Mouse (Mus musculus): ENCODE measurements around the gene Ulk2. TPM values are rescaled to one million over a fixed set of nuclear protein-coding genes. Genes with fewer than 3 reads are reported as not detected.

Ulk2 gene
- total RNA-seq, 2 experiments from 2014 or later = 12.8 to 19.5 TPM

DNA sequence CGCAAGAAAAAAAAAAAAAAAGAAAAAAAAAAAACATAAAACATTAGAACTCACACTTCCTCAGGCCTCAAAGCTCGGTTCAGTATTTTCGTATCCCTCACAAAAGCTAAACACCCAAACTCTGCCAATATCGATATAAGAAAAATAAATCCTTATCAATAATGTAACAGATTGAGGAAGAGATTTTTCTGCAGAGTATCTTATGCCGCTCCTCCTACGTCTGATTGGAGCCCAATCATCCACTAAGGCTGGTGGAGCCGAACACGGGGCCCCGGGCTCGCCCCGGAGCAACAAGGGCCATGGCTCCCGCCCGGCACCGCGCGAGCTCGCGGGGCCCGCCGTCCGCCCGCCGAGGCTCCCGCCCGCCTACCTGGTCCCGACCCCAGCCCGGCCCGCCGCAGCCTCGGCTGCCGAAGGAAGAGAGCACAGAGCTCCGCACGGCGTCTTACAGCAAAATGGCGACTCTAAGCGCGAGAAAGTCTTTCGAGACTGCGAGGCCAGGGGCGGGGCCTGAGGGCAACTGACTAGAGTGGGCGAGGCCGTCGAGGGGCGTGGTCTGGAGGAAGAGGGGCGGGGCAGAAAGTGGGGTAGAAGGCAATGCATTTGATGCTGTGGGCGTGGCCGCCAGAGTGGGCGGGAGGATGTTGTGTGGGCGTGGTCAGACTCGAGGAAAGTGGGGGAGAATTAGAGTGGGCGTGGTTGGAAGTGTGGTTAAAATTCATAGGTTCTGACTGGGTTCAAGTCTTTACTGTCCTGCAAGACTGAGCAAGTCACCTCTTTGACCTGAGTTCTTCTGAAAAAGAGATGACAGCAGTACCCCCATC is 93.1 kb downstream of the Ulk2 start, which contains the start of gene Prpsap2:
Gene Prpsap2, minus strand, starts transcription at position 505 of the 824 bp plus-strand sequence.
- peak; percentile 98 for ATAC-seq (replicated peaks; ENCODE audit: poor library complexity)

DNA sequence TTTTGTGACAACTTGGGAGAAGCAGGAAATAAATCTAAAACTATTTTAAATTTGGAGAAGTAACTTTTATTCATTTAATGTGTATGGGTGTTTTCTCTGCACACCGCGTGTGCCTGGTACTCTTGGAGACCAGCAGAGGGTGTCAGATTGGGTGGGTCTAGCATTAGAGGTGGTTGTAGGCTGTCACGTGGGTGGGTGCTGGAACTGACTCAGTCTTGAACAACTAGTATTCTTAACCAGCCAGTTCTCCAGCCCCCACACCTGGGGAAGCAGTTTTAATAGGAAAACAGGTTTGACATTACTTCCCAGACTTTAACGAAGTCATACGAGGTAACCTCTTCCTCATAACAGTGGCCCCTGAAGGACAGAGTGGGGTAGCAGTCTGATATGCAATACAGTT is 94.4 kb downstream of the Ulk2 start:
- peak; percentile 49 for ATAC-seq (replicated peaks; ENCODE audit: poor library complexity)

DNA sequence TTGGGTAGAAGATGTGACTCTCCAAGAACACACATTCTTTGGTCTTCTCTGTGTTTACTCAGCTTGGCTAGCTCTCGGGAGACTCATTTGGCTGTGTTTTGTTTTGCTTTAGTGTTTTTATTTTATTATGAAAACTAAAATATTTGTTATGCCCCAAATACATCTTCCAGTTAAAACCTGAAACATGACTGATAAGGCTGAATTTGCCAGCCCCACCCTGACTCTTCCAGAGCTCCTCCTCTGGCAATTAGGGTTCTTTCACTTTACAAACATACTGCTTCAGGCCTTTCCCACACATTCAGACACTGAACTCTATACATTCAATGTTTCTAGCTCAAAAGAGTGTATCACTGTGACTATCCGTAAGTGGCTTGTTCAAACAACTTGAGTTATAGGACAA is 97.7 kb downstream of the Ulk2 start:
- ATAC-seq (replicated peaks; ENCODE audit: poor library complexity) = no peak

DNA sequence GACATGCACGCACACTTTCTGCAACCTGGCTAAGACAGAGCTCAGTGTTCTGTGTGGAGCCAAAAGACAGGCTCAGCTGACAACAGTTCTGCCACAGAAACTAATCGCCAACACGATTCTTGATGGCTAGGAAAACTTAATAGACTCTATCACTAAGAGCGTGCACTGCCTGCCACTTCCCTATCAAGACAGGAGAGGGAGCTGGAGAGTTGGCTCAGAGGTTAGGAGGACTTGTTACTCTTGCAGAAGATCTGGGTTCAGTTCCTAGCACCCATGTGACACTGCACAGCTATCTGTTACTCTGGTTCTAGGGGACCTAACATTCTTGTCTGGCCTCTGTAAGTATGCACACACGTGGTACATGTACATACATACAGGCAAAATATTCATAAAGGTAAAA is 103.3 kb downstream of the Ulk2 start:
- peak; percentile 87 for ATAC-seq (replicated peaks; ENCODE audit: poor library complexity)

DNA sequence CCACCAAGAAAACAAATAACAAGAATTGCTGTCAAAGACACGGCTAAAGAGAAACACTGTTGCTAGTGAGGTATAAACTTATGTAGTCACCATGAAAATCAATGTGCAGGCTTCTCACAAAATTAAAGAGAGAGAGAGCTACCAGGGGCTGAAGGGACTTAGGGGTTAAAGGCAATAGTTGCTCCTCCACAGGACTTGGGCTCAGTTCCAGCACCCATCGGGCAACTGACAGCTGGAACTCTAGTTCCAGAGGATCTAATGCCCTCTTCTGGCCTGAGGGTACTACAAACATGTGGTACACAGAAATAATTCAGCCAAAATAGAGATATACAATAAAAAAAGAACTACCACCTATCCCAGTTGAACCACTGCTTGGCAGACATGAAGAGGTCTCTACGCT is 107.7 kb downstream of the Ulk2 start:
- ATAC-seq (replicated peaks; ENCODE audit: poor library complexity) = no peak

DNA sequence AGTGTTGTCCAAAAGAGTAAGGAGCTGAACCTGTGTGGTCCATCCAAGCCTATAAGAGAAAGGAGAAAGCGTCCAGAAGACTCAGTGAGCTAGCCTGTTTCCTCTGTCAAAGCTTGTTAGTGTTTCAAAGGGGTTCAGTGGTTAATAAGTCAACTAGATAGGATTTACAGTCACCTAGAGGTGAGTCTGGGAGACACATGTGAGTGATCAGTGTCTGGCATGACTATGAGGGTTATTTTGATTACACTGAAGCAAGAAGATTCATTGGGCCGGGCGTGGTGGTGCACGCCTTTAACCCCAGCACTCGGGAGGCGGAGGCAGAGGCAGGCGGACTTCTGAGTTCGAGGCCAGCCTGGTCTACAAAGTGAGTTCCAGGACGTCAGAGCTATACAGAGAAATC is 109.1 kb downstream of the Ulk2 start:
- ATAC-seq (replicated peaks; ENCODE audit: poor library complexity) = no peak

DNA sequence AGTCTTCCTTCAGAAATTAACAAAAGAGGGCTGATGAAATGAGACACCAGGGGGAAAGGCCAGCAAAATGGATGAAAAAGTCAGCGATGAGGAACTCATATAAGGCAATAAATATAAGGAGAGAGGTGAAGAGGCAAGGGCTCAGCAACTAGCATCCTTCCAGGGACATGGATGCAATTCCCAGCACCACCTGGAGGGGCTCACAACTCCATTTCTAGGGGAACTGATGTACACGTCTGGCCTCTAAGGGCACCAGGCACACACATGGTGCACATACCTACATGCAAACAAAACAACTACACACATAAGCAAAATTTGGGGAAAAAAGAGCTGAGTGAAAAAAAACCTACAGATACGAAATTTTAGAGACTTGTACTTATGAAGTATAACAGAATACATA is 110.4 kb downstream of the Ulk2 start:
- ATAC-seq (replicated peaks; ENCODE audit: poor library complexity) = no peak

DNA sequence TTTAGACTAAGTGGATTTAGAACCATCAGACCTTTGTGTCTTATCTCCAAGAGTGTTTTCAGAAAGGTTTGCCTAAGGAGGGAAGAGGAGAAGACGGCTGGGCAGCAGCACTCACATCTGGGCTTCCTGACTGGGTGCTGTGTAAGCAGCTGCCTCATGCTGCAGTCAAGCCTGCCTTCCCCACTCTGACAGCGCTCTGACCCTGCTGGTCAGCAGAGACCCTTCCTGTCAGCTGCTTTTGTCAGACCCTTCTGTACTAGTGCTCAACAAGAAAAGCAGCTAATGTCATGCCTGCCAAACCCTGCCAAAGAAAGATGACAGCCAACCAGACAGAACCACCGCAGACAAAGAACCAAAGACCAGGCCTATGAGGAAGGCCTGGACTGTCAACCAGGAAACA is 111.1 kb downstream of the Ulk2 start:
- ATAC-seq (replicated peaks; ENCODE audit: poor library complexity) = no peak

DNA sequence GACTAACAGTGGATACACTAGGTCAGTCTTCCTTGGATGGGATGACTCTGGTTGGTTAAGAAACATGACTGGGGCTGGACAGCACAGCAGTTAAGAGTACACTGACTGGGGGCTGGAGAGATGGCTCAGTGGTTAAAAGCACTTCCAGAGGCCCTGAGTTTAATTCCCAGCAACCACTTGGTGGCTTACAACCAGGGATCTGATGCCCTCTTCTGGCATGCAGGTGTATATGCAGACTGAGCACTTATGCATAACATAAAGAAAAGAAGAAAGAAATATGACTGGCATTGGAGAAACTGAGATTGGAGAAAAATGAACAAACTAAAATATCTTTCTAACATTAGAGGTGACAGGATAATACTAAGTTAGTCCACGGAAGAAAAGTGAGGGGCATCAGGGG is 114.4 kb downstream of the Ulk2 start:
- ATAC-seq (replicated peaks; ENCODE audit: poor library complexity) = no peak

DNA sequence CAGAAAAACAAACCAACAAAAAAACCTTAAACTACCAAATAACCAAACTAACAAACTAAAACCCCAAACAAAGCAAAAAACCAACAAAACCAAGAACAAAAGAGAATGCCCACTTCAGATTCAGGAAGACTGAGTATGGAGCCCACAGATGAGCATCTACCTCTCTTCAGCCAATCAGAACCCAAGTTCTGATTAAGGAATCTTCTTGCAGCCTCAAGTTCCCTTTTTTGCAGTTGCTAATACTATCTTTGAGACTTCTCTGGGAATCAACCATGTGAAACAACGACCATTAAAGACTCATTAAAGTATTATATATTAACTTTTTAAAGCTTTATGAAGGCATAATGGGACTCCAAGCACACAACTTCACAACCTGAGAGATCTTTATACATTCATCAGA is 117.6 kb downstream of the Ulk2 start:
- no peak for ATAC-seq (replicated peaks; ENCODE audit: poor library complexity)

DNA sequence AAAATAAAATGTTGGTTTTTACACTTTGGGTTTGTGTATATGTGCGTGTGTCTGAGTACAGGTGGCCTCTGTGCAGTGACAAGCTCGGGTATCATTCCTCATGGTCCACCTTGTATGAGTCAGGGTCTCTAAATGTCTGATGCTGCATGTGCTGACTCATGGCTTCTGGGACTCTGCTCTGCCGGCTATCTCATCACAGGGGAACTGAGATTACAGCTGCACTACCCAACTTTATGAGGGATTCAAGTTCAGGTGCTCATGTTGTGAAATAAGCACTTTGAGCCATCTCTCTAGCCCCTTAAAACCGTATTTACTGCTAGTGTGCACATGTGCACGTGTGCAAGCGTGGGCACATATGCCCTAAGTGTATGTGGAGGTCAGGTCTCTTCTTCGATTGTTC is 122.2 kb downstream of the Ulk2 start:
- no peak for ATAC-seq (replicated peaks; ENCODE audit: poor library complexity)

DNA sequence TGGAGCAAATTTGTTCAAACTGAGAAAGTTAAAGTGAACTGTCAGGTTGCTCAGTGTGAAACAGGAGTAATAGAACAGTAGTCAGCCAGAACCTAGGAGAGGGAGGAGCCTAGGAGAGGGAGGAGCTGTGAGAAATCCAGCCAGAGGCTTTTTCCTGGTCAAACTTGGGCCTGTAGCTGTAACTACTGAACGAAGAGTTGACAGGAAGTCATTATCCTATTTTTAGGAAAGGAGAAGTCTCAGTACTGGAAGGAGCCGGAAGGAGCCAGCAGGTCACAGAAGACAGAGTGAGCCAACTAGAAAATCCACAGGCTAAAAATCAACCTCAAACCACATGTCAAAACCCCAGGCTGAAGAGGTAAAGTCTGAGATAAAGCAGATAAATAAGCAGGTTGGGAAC is 126.8 kb downstream of the Ulk2 start:
- 0 out of 2 replicates have a peak, but pooled peaks have one; percentile 31 for ATAC-seq (replicated peaks; ENCODE audit: poor library complexity)

Other genes starting within 250 kb of the Ulk2 start
- gene Grap, start 201.8 kb downstream of the Ulk2 start, total RNA-seq (2015) = 0.07 and 0.73 TPM in 2 replicates
- gene Grap, start 201.8 kb downstream of the Ulk2 start, total RNA-seq (2017) = 0.37 and 1.4 TPM in 2 replicates
- not detected in 2 replicates for gene Fam83g, start 171.0 kb downstream of the Ulk2 start, total RNA-seq (2015)
- 0.10 TPM in 1 of 2 replicates, not detected in the other for gene Fam83g, start 171.0 kb downstream of the Ulk2 start, total RNA-seq (2017)
- gene Slc5a10, start 134.2 kb downstream of the Ulk2 start, total RNA-seq (2015) = not detected in 2 replicates
- gene Slc5a10, start 134.2 kb downstream of the Ulk2 start, total RNA-seq (2017) = not detected in 2 replicates
- gene Prpsap2, start 93.0 kb downstream of the Ulk2 start, total RNA-seq (2015) = 37.5 and 41.4 TPM in 2 replicates
- gene Prpsap2, start 93.0 kb downstream of the Ulk2 start, total RNA-seq (2017) = 46.4 and 50.9 TPM in 2 replicates
- gene Akap10, start 75.2 kb upstream of the Ulk2 start, total RNA-seq (2015) = 45.7 and 45.8 TPM in 2 replicates
- gene Akap10, start 75.2 kb upstream of the Ulk2 start, total RNA-seq (2017) = 34.0 and 37.8 TPM in 2 replicates
- gene Specc1, start 101.7 kb upstream of the Ulk2 start, total RNA-seq (2015) = 16.4 and 19.7 TPM in 2 replicates
- 23.9 and 26.8 TPM in 2 replicates for gene Specc1, start 101.7 kb upstream of the Ulk2 start, total RNA-seq (2017)